Mouse (Mus musculus) E14TG2a.4 (cell line): ENCODE measurements at regions not wholly inside any gene's neighbourhood (a gene's known extent, or its start where the extent isn't known, plus 50 kb on each side); places are given as distances from the start of the nearest gene placed in this dataset.
"Not testable (repeated sequence)": the region's sequence is repeated elsewhere in the genome, so short reads cannot be mapped to it uniquely, and the experiment has no call there.

ENCODE experiments used
- CTCF ChIP-seq: conservative IDR thresholded peaks from 2 replicates; pipeline ENCODE4 v1.5.1; 2014; ENCODE audit warnings: low read length
- NANOG ChIP-seq: IDR thresholded peaks from 2 replicates; pipeline ENCODE4 v1.6.1; 2014; ENCODE audit warnings: borderline replicate concordance, low read length, mixed read lengths

- not testable (repeated sequence) for TF ChIP-seq CTCF, NANOG
Measured at GRCm38 (mm10) chr12:104608956-104609355, 135.8 kb upstream of the Gsc start.
